Mouse (Mus musculus) induced T-regulatory cell, adult 2 months (primary cell): ENCODE measurements around the gene Olfr56.

ENCODE experiments used
- DNase-seq: peaks from one replicate; pipeline ENCODE4 v3.0.0-alpha.2; 2012; ENCODE audit warnings: low read depth

Olfr56 gene

DNA sequence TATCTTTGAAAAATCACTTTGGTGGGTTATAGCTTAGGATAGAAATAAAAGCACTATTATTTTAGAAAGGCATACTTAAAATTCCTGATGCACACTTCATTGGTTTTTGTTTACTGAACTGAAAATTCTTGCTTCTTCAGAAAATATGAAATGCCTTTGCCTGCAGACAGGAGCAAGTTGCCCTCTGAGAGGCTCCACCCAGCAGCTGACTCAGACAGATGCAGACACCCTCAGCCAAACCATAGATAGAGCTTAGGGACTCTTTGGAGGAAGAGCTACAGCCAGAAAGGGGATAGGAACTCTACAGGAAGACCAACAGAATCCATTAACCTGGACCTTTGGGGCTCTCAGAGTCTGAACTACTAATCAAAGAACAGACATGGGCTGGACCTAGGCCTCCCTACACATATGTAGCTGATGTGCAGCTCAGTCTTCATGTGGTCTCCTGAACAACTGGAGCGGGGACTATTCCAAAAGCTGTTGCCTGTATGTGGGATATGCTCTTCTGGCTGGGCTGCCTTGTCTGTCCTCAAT is 113.4 kb downstream of the Olfr56 start:
- DNase-seq: peak; percentile 45

DNA sequence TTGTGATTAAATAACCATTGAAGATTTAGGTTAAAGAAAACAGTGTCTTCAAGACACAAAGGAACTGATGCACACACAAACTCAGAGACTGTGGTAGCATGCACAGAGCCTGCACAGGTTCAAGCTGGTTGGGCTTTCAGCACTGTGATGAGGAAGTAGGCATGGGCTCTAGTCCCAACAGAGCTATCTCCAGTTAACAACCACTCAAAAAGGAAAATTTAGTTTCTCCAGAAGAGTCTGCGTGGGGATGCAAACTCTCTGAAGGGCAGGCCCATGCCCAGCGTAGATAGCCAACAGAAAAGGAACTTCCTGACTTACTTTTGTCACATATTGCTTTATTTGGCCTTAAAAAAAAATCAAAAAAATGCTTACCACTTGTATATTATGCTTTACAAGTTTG is 114.1 kb downstream of the Olfr56 start:
- peak; percentile 47 for DNase-seq

- DNase-seq: peak; percentile 81
These were observed 115.4 kb downstream of the Olfr56 start for GRCm38 (mm10) chr11:49093861-49094660.

- no peak for DNase-seq
These were observed 116.7 kb downstream of the Olfr56 start for GRCm38 (mm10) chr11:49095367-49095766.

- peak; percentile 78 for DNase-seq
These were observed 121.7 kb downstream of the Olfr56 start for GRCm38 (mm10) chr11:49100409-49100808.

GRCm38 (mm10) chr11:49101500-49101899 is 122.8 kb downstream of the Olfr56 start:
- peak; percentile 21 for DNase-seq

- peak; percentile 96 for DNase-seq
These were observed 124.5 kb downstream of the Olfr56 start for GRCm38 (mm10) chr11:49103047-49103693.

DNA sequence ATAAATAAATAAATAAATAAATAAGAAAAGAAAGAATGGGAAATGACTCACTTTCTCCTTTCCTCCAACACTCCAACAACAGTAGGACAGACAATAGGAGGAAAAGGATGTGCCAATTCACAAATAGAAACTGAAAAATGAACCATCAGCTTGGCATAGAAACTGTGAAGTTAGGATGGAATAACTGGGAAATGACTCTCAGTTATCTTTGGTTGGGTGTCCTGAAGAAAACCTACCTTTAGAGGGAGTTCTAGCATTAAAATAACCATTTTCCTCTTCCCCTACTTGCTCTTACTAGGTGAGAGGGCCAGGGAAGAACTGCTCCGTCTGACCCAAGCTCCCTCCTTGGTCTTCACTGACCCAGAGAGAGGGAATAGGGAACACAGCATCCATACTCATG is 127.1 kb downstream of the Olfr56 start:
- DNase-seq: no peak

DNA sequence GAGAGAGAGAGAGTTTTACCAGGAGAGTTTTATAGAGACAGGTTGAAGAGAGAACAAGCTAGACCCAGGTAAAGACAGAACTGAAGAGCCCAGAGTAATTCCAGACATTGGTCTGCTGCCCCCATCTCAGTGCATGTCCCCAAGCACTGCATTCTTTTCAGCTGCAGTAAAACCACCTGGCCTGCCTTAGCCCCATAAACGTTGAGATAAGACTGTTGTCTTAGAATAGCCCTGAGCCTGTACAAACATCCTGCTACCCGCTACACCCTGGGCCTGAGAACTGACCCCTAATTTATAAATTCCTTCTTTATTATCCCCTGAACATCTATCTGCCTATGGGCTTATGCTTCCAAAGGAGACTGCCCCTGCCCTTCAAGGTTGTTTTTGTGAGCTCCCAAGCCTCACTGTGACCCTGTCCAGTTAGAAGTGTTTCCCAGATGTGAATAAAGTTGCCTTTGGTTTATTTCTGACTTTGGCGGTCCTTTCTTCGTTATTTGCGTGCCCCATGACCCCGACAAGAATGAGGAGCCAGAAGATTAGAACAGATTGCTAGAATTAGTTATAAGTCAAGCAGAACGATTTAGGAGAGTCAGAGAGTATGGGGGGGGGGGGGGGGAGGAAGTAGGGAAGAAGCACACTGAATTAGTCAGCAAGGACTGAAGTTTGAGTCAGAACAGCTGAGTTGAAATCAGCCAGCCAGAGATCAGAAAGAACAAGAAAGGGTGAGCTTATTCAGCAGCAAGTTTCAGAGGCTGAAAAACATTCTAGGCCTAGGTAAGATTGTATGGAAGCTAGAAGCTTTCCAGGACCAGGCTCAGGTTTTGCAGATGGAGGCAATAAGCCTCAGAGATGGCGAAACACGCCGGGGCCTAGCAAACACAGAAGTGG is 129.2 kb downstream of the Olfr56 start:
- peak; percentile 22 for DNase-seq

DNA sequence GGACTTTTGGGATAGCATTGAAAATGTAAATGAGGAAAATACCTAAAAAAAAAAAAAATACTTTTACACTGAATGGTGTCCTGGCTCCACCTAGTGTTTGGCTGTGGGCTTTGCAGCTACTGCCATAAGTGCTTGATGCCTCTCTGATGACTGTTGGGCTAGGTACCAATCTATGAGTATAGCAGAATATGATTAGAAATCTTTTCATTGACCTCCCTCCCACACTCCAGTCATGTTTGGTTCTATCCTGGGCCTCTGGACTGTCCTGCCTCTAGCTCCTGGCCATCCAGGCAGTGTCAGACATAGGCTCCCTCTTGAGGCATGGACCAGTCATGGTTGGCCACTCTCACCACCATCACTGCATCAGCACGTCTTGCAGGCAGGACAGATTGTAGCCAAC is 130.1 kb downstream of the Olfr56 start:
- DNase-seq: peak; percentile 79

DNA sequence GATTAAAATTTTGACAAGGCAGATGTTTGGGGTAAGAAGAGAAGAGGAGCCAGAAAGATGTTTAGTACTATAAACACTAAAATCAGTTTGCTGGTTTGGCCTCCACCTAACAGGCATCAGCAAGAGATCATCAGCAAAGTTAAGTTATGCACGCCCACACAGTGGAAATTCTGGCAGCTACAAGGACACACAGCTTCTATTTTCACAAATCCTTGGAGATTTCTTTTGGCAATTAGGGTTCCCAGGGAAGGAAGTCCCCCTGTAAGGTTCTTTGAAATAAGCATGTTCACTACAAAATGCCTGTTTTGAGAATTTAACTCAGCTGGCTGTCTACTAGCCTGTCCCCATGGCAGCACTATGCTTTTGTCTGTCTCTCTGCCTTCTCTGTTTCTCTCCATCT is 132.3 kb downstream of the Olfr56 start:
- no peak for DNase-seq

- DNase-seq: no peak
These were observed 134.0 kb downstream of the Olfr56 start for GRCm38 (mm10) chr11:49112624-49113219.

DNA sequence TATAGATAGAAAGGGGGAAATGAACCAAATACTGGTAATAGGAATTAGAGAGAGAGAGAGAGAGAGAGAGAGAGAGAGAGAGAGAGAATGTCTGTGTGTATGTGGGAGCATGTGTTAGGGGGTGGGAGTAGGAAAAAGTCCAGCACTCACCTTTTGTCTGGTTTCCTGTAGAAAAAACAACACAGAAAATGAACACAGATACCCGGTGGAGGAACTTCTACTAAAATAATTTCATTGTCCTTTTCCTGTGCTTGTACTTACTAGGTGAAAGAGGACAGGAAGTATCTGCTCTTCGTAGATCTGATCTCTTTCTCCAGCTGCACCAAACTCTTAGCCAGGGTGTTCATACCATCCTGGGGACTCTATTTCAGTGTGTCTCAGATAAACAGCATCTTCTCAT is 135.5 kb downstream of the Olfr56 start:
- no peak for DNase-seq

GRCm38 (mm10) chr11:49114774-49115173 is 136.1 kb downstream of the Olfr56 start, which contains the start of gene Olfr1396:
Gene Olfr1396 (minus strand): TSS chr11:49114874.
- no peak for DNase-seq

GRCm38 (mm10) chr11:49119635-49120034 is 140.9 kb downstream of the Olfr56 start:
- DNase-seq: no peak

DNA sequence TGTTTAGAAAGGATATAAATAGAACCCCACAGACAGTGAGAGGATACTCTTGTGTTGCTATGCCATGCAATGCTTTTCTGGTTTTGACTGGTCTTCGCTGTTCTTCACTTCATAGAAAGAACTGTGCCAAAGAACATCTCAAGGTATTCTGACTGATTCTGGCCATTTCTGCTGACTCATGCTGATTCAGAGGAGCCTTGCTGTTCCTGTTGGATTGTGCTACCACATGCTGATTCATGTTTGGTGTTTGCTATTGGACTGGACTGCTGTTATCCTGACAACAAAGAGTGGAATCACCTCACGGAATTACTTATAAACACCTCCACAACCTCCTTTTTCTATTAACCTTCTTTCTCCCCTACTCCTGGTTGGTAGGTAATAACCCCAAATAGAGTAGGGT is 145.5 kb downstream of the Olfr56 start:
- DNase-seq: no peak

DNA sequence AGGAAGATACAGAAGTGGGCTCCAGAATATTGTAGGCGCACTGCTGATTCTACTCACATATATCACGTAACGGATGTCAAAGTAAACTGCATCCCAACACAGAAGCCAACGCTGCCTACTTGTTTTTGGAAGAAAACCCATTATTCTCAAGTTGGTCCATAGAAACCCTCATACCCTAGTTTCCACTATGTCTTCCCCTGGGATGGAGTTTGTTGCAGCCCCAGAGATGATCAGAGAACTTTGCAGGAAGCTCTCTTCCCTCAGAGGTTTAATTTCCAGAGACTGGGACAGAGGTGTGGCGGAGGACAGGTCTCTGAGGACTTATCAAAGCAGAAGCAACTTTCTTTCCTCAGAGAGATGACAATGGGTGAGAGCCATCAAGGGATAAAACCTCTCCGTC is 163.3 kb downstream of the Olfr56 start, which contains the start of gene Olfr1395:
Gene Olfr1395 (plus strand): TSS at position 301 of the 400 bp plus-strand sequence.
- DNase-seq: no peak

- no peak for DNase-seq
These were observed 175.4 kb downstream of the Olfr56 start, which contains the start of gene Olfr1394 for GRCm38 (mm10) chr11:49154077-49154476. Gene Olfr1394 (plus strand): TSS chr11:49154377.

DNA sequence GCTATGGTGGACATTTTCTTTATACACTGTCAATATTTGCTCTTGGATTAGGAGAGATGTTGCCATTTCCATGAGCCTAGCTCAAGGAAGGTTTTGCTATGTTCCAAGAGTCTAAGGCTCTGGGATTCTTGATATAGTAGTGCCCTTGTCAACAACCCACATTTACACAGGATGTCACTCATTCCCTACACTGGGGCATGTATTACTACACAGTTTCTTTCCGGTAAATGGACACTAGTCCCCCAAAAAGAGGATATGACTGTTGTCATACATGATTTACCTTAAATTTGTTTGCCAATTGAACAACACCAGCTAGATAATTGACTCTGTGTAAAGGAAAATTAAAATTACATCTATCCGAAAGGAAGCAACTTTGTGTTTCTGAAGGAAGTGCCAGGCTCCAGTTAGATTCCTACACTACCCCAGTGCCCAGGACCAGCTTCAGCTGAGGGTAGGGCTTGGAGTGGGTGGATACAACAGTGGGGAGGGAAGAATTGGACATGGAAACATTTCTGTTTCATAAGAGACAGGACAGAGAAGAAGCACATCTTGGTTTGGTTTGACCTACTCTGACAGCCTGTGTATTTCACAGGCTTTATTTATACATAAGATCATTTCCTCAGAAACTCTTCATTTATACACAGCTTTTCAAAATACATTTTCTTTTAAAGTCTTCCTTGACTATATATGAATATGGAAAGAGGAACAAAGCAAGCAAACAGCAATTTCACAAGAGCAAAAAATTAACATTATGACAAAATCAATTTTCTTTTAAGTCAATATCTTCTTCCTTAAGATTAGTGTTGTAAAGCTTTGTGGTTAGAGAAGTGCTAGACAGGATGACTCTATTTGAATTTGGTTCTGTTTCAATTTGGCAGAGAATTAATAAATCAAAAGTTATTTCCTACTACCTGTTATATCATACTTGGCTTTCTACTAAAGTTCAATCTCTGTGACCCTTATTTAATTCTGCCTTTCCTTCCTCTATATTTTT is 178.4 kb downstream of the Olfr56 start:
- DNase-seq: no peak
